Mouse (Mus musculus): Measurements from ENCODE around the gene Cenph. TPM values are rescaled to one million over a fixed set of nuclear protein-coding genes. Genes with fewer than 3 reads are reported as not detected.

Cenph gene
- 1.5 and 6.5 TPM in 2 replicates for polyA plus RNA-seq (2012; ENCODE audit: low replicate concordance)

GRCm38 (mm10) chr13:100775252-100776055, at the start of gene Cenph:
Gene Cenph (minus strand): TSS chr13:100775899.

GRCm38 (mm10) chr13:100786414-100786867, 10.7 kb upstream of the Cenph start, which contains the start of gene Ccnb1:
Gene Ccnb1 (minus strand): TSS chr13:100786570.

GRCm38 (mm10) chr13:100744036-100744744, 31.5 kb downstream of the Cenph start, which contains the start of gene Mrps36:
Gene Mrps36 (minus strand): TSS chr13:100744659.

GRCm38 (mm10) chr13:100730861-100731176, 44.9 kb downstream of the Cenph start, which contains the start of gene Cdk7:
Gene Cdk7 (minus strand): TSS chr13:100730939.

Other genes with a start within 250 kb of the Cenph start
- gene Ocln, start 223.2 kb downstream of the Cenph start, polyA plus RNA-seq (2012; ENCODE audit: low replicate concordance), result not detected in 2 replicates
- gene Marveld2, start 158.9 kb downstream of the Cenph start, polyA plus RNA-seq (2012; ENCODE audit: low replicate concordance), result 1.1 and 1.3 TPM in 2 replicates
- 8.0 and 12.1 TPM in 2 replicates for gene Ak6, start 124.9 kb downstream of the Cenph start, polyA plus RNA-seq (2012; ENCODE audit: low replicate concordance)
- gene Rad17, start 124.8 kb downstream of the Cenph start, polyA plus RNA-seq (2012; ENCODE audit: low replicate concordance), result 10.4 and 14.8 TPM in 2 replicates
- gene Taf9, start 124.3 kb downstream of the Cenph start, polyA plus RNA-seq (2012; ENCODE audit: low replicate concordance), result 1.7 and 6.5 TPM in 2 replicates
- 3.4 and 4.8 TPM in 2 replicates for gene Ccdc125, start 106.2 kb downstream of the Cenph start, polyA plus RNA-seq (2012; ENCODE audit: low replicate concordance)
- 1.9 and 12.8 TPM in 2 replicates for gene Cdk7, start 45.0 kb downstream of the Cenph start, polyA plus RNA-seq (2012; ENCODE audit: low replicate concordance)
- 26.3 and 55.7 TPM in 2 replicates for gene Mrps36, start 31.2 kb downstream of the Cenph start, polyA plus RNA-seq (2012; ENCODE audit: low replicate concordance)
- 0.07 and 1.4 TPM in 2 replicates for gene Ccnb1, start 10.7 kb upstream of the Cenph start, polyA plus RNA-seq (2012; ENCODE audit: low replicate concordance)
- 8.8 and 12.0 TPM in 2 replicates for gene Slc30a5, start 57.5 kb upstream of the Cenph start, polyA plus RNA-seq (2012; ENCODE audit: low replicate concordance)

Data from hematopoietic multipotent progenitor cell, adult 10-12 weeks (in vitro differentiated cells).